Mouse (Mus musculus) adipocyte (in vitro differentiated cells): ENCODE results near the gene P4ha1.

Experiments used
- DNase-seq: peaks from one replicate; pipeline ENCODE4 v3.0.0-alpha.2; 2016; ENCODE audit warnings: low spot score

Gene P4ha1

DNA sequence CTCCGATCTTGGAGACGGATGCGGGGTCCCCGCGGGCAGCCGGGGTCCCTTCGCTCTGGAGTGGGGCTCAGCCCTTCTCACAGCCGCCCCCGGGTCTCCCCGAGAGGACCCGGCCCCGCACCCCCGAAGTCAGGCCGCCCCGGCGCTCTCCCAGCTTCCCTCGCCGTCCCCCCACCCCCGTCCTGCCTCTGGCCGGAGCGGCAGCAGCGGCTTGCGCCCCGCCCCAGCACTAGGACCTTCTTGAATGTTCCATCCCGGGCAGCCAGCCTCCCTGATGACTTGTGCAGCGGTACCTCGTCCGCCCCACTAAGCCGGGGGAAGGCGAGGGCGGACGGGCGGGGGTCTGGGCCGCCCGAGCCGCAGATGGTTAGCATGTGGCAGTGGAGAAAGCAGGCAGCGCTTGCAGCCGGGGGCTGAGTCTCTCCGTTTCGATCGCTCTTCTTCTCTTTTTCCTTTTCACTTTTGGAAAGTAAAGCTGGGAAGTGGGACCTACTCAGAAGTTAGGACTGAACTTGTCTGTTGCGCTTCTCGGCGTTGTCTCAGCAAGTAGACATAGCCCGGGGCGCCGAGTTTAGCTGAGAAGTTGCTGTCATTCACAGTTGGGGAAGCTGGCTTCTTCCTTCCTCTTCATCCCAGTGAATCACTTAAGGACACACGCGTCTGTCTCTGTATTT is 529 bp downstream of the P4ha1 start:
- peak; percentile 65 for DNase-seq

DNA sequence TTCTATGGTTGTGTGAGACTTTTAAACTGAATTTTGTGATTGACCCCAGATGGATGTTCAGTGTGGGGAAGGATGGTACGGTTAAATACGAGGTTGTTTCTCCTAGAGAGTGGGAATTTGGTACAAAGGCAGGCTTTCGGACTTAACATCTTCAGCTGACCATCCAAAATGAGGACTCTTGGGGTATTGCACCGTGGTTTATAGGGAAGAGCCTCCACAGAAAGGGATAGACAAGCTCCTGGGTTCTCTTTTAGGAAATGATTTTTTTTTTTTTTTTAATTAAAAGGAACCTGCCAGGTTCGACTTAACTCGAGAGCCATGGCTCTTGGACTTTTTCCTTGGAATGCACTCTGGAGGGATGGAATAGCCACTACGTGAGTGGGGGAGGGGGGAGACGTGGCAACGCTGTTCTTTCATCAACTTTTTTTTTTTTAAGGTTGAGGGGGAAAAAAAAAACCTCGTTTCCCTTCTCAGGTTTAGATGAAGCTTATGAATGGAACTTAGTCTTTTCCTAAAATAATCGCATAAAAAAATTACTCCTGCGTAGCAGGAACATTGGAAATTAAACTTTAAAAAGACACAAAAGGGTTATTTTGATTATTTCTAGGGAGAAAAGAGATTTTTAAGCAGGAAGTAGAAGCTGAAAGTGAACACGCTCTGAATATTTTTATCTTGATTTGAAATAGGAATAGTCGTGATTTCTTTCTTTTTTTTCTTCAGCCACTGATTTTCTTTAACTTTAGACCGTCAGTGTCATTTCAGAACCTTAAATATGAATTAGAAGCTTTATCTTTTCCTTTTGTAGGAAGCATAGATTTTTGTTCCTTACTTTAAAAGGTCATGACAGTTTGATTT is 1.4 kb downstream of the P4ha1 start:
- peak; percentile 49 for DNase-seq

DNA sequence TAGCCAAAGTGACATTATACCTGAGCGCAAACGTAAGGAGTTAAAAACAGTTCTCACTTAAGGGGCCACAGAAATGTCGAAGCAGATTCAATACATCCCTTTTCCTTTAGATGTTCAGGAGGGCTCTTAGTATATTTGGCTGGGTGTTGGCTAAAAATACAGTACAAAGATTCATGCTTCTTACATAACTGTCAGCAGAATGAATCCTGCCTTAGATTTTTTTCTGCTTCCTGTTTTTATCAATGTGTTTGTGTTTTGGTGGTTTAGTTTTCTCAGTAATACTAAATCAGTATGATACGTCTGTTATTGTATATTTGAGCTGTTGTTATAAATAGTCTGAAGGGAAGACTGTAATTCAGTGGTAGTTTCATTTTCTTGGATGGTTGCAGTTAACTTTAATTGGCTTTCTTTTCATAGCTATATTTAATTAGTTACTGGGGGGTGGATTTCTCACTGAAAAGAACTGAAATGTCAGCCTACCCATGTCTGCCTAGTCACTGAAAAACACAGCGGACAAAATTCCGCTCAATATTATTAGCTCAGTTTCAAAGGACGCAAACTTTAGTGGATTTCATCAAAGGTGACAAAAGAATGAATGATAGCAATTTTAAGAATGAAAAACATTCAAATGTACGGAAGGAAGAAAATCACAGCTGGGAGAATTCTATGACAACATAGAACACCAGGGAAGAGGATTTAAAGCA is 3.7 kb downstream of the P4ha1 start:
- no peak for DNase-seq

DNA sequence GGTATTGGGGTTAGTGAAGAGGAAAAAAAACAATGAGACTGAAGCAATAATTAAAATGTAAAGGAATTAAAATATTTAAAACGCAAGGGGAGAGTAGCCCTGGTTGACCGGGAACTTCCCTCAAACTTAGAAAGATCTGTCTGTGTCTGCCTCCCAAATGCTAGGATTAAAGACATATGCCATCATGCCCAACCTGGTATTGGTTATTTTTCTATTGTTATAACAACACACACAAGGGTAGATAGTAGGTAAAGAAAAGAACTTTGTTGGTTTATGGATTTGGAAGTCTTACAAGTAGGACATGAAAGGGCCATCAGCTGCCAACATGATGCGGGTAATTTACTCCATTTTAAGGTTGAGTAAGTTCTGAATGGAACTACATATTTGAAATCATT is 4.2 kb downstream of the P4ha1 start:
- no peak for DNase-seq

DNA sequence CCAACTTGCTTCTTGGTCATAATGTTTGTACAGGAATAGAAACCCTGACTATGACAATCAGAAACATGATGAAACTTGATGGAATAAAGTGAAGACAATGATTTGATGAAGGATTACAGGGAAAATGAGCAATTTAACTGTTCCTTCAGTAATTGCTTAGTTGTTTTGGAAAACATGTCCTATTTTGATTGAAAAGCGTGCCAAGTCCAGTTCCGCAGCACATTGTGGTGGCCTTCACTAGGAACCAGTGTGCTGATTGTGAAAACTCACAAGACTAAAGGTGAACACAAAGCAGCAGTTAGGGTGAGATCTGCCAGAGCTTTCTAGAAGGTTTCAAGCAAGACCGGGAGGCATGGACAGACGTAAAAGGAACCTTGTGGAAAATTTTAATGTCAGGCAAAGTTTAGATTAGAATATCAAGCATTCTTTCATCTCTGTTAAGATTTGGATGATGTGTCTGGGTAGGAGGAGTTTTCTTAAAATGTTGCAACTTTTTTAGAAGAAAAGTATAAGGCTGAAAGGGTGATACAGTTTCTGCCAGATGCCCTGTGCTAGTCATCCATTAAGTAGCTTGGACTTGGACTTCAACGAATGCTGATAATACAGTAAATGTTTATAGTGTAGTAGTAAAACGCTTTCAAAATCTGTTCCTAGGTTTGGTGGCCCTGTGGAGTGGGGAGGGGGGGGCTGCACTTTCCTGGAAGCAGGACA is 8.6 kb downstream of the P4ha1 start:
- peak; percentile 53 for DNase-seq

DNA sequence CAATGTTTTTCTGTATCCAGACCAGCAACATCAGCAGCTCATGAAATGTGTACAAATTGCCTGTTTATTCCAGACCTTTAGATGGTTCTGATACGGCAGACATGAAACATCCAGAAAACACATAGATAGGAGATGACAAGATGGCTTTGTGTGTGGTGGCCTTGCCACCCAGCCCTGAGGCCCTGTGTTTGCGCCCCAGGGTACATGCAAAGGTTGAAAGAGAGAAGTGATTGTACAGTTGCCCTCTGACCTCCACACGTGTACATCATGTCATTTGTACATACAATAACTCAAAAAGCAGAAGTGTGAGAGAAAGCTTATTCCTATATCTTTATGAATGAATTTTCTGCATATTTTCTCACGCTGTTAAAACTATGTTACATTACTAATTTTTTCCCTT is 10.3 kb downstream of the P4ha1 start:
- DNase-seq = no peak

DNA sequence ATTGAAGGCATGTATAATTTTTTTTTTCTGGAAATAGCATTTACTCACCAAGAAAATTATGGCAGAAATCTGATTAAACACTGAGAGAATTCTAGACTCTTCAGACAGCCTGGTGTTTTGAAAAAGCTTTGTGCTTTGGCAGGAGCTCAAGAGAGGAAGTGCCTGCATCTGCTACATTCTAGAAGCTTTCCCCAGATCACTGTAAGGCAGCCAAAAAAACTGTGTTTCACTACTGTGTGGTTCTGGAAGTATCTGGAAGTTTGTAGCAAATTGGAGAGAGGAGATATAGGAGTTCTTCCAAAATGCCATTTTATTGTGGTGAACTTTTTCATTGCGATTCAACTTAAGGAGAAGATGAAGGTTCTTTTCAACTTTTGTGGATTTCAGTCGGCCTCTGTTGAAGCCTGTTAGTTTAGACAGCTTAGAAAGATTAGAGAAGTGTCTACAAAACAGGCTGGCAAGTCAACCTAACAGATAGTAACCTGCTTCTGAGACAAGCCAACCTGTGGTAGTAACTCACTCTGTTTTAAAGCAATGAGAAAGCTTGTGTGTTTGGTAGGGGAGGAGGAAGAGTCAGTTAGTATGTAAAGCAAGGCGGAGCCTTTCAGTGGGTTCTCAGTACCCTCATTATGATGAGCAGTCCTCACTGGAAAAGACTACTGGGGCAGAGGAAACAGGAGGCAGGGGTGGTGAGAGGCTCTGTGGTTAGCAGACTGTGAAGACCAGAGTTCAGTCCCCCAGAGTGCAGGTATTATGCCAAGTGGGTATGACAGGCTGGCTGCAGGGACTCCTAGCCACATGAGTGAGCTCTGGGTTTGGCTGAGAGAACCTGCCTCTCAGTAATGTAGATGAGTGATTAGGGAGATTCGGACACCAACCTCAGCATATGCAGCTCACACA is 12.1 kb downstream of the P4ha1 start:
- peak; percentile 87 for DNase-seq

DNA sequence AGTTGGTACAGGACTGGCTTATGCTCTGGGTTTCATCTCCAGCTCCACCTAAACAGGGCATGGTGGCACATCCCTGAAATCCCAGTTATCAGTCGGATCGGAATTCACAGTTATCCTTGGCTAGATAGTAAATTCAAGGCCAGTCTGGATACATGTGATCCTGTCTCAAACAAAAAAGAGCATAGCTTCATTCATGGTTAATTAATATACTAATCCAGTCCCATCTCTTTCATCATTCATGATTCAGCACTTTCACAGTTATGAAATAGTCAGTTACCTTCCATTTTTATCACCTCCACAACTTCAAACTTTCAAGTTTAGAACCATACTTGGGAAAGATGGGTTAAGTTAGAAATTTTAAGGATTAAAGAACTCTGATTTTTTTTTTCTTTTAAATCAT is 13.0 kb downstream of the P4ha1 start:
- DNase-seq = no peak

DNA sequence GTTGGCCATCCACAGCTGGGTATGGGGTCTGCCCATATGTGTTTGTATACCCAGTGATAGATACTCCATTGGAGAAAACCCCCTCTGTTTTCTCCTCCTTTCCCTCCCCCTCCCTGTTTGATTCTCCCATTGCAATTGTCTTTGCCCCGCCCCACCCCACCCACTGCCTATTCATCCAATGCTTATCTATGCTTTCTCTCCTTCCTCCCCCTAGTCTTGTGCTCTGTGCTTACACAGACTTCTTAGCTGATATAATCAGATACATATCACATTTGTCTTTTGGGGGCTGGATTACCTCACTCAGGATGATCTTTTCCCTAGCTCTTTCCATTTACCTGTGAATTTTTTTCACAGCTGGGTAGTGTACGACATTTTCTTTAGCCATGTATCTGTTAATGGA is 23.5 kb downstream of the P4ha1 start:
- no peak for DNase-seq

DNA sequence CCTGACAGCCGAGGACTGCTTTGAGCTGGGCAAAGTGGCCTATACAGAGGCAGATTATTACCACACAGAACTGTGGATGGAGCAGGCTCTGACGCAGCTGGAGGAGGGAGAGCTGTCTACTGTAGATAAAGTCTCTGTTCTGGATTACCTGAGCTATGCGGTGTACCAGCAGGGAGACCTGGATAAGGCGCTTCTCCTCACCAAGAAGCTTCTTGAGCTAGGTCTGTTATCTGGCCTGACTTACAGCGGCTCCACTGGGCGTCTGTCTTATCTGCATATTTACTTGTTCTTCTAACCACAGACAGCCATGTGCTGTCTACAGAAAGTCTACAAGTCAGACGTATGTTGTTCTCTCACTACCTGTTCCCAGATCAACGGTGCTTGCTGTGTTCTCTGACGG is 25.1 kb downstream of the P4ha1 start:
- DNase-seq = no peak

DNA sequence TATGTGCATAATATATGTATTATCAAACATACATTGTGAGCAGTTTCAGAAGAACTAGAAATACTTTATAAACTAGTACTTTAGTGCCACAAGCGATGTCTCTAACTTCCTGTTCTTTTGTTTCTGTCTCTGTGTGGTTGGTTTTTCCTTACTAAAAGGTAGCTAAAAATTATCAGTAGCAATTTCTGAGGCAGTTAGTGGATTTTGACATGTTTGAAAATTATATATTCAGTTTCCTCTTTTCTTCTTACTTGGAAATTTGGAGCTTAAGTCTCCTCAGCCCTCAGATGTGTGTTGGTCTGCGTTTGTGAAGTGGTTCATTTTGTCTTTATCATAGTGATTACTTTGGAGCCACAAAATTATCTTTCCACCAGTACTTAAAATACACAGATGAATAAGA is 26.4 kb downstream of the P4ha1 start:
- no peak for DNase-seq

DNA sequence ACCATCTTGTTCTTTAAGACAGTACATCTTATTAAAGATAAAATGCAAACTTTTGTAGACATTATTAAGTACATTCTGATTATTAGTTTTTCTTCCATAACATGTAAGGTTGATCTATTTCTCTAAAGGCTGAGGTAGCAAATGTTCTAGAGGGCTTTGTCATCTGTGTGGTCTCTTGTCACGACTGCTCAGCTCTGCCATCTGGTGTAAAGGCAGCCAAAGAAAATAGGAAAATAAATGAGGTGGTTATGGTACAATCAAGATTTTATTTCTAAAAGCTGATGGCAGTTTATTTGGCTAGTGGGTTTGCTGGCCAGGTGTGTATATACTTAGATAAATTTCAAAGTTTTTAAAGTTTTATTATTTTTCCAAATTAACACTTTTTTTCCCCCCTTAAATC is 30.0 kb downstream of the P4ha1 start:
- DNase-seq = no peak

DNA sequence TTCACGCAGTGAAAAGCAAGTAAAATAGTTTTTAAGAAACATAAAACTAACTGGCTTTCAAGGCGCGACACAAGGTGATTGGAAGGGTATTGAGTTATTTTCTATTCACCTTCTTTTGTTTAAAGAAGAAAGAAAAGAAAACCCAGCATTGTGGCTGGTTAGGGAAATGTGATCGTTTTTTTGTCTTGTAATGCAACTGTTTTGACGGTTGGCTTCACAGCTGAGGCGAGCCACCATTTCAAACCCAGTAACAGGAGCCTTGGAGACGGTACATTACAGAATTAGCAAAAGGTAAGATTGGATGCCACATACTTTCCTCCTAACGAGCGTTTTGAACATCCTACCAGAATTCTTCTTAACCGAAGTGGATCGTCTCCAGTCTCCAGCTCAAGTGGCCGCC is 31.0 kb downstream of the P4ha1 start:
- DNase-seq = no peak

DNA sequence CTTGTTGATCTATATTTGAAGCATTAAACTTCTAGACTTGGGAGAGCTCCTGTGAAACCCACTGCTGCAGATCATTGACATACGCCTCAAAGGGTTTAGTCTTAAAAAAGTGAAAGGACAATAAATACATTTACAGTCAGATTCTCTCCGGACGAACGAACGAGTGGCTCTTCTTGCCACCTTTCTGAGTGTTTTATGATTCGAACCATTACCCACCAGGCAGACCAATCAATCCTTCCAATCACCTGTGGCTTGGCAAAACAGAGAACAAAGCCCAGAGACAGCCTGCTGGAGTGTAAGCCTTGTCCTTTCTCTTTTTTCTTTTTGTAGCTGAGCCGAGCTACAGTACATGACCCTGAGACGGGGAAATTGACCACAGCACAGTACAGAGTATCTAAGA is 31.9 kb downstream of the P4ha1 start:
- no peak for DNase-seq

DNA sequence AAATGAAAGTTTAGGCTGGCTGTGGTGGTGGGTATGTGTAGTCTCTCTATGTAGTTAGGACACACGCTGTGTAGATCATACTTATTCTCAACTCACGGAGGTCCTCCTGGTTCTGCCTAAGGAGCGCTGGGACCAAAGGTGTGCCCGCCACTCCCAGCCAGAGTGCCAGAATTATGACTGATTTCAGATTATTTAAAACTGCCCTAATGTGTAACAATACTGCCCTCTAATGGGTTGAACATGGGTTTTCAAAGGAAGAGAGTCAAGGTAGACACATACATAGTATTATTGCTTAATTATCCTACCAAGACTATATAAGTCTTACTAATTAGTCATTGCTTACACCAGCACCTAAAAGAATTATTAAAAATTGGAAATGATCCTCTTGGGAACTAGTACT is 35.6 kb downstream of the P4ha1 start:
- DNase-seq = peak; percentile 27

DNA sequence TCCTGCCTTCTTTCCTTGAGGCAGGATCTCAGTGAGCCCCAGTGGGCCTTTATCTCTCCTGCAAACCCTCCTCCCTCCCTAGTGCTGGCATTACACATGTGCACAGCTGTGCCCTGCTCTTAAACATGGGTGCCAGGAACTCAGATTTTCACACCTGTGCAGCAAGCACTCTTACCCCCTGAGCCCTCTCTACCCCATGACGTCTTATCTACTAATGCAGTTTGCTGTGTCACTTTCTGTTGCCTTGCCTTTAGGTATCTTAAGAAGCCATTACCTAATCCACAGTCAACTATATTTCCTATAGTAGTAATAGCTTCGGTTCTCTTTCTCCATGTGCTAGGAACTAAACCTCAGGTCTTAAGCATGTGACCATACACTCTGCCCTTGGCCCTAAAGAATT is 40.1 kb downstream of the P4ha1 start:
- no peak for DNase-seq

DNA sequence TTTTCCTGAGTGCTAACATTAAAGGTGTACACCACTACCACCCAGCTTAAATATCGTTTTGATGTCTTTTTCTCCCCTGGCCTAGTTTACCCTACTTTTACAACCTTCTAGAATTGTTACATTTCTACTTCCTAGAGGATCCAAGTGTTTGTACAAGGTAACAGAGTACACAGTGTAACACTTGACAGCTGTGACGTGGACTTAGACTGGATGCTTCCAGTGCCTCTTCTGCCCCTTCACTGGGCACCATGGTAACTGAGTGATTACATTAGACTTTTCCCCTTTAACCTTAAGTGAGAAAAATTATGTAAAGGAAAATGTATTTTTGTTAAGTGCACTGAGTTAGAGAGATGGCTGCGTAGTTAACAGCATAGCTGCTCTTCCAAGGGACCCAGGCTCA is 41.5 kb downstream of the P4ha1 start:
- DNase-seq = no peak

DNA sequence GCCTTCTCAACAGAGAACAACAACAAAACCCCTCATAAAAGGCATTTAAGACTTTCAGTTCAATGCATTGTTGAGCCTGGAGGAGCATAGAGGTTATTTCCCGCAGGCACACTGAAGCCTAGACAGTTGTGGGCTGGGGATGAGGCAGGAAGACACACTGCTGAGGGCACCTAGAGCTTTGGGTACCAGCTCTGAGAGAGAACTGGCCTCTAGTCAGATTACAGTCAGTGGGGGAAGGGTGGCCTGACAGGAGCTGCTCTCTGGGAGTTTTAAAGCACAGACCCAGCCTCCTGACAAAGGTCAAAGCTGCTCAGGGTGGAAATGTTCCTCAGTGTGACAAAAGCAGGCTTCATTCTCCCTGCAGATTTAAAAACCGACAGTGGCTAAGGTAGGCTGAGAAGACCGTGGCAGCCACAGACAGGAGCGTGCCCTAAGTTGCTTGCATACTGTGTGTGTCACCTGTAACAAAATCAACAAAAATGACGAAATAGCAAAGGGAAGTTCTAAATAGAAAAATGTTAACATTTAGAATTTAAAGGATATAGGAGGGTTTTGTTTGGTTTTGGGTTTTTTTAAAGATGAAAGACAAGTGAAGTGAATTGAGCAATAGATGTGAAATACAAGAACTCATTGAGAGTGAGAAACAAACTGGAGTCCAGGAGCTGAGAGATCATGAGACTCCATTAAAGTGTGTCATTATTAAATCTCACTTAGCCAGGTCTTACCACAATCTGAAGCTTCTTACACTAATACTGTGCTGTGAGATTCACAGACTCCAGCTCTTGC is 42.9 kb downstream of the P4ha1 start:
- DNase-seq = peak; percentile 15

DNA sequence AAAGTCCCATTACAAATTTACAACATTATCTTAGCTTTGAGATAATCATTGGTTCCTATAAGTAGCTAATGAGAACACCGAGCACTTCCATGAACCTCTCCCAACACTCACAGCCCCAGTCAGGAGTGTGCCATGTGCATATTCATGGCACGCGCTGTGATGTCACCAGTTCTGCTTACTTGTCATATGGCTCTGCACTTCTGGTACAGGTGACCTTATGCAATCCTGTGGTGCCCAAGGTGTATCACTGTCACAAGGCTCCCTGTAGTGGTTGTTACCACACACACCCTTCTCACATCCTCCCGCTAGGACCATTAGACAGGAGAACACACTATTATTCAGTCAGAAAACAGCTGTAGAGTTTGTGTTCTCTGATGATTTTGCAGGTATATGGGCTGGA is 43.6 kb downstream of the P4ha1 start:
- DNase-seq = no peak

DNA sequence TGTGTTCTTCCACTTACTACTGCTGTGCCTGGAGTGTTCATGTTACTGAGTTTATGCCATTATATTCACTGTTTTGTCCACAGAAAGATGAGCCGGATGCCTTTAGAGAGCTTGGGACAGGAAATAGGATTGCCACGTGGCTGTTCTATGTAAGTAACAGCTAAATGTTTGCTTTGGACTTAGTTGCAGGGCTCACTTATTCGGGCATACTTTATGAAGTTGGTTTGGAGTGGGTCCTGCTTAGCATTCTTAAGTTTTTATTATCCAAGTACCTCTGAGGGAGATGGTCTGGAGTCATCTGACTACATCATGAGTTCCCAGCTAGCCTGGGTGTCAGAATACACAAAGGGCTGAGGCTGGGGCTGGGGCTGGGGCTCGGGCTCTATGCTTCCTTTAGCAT is 44.1 kb downstream of the P4ha1 start:
- no peak for DNase-seq

DNA sequence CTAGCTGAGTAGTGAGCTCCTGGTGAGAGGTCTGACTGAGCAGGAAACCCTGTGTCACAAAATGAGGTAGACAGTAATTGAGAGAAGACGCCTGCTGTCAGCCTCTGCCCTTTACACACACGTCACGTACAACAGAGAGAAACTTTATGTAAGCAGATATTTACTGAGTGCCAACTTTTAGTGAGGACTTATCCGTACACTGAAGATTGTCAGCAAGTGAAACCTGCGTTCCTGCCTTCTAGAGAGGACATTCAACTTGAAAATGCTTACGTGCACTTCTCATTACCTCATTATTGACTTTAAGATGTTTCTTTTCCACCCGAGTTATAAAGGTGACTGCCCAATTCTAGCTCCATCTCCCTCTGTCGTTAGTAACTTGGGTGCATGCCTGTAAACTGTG is 45.6 kb downstream of the P4ha1 start:
- DNase-seq = no peak
